Mouse (Mus musculus) urinary bladder, adult 18-20 months (tissue): ENCODE results near the gene Tcerg1l.

Experiments used
- DNase-seq, 2 experiments: peaks; one replicate each; pipeline ENCODE4 v3.0.0; 2022; ENCODE audit warnings: low spot score in 2 of 2, mixed read lengths in 2 of 2

Gene Tcerg1l

DNA sequence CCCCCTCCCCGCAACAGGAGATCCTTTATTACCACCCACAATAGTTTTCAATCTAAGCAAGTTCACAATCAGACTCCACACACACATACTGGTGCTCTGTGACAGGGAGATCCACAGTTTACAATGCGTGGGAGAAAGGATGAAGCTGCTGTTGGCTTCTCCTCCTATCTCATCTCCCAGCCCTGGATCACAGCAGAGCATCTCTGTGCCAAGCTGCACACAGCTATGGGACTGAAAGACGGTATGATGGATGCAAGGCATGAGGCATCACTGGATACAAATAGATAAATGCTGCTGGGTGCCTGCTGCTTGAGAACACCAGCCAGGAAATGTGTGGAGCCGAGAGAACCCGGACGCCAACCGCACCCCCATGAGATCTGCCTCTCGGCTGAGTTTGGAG is 32.0 kb downstream of the Tcerg1l start:
- no peak for DNase-seq

DNA sequence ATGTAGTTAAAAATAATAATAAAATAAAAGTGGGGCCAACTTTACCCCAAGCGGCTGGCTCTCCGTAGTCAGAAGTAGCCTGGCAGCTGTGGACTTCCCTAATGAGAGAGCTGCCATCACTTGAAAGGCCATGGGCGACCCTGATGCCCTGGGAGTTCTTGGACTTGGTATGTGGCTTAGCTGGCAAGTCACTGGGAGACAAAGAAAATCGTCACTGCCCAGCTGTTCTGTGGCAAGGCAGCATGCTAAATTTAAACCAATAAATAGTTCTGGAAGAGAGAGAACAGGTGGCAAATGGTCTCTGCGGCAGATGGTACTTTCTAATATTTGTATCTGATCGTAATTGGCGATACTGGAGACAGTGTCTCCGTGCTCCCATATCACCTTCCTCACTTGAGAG is 40.1 kb downstream of the Tcerg1l start:
- no peak for DNase-seq

DNA sequence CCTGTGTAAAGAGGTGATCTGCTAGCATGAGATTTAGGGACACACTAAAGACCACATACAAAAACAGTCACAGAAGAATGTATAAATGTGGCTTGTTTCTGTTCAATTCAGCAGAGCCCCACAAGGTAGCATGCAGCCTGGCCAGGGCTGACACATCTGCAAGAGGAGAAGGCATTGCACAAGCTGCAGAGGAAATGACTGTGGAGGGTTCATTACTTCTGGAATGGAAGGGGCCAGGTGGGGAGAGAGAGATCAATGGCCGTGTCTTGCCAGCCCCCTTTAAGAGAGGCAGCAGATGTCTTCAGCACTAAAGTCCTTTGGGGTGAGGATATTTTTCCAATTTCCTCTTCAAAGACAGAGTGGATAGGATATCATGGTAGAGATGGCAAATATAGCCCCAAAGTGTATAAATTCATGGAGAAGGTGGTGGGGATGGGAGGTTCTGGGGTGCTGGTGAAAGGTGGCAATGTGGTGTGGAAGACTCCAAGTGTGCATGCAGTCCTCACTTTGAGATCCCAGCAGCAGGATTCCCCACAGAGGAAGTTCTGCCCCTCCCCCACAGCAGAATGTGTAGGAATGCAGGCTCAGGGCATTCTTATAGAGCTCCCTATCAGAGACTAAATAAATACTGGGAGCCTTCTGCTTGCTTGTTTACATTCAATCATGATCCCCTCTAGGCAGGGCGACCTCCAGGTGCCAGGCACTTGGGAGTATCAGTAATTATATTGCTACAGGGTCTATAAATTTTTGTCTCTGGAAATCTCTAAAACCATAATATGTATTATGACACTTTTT is 40.7 kb downstream of the Tcerg1l start:
- DNase-seq: no peak

DNA sequence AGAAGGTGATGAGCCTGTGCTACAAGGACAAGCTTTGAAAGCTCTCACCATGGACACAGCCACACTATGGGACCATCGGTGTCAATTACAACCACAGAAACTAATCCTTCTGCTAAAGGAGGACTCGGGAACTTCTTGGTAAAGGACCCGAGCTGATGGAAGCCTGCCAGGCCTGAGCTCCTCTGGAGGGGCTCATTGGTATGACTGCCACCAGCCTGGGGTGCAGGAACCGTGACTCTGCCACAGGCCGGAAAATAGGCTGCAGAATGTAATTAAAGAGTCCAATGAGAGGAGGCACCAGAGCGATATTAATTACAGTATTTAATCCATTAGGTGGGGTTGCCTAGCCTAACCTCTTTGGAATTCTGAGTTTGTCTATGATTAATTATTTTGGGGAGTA is 52.1 kb downstream of the Tcerg1l start:
- DNase-seq: no peak

DNA sequence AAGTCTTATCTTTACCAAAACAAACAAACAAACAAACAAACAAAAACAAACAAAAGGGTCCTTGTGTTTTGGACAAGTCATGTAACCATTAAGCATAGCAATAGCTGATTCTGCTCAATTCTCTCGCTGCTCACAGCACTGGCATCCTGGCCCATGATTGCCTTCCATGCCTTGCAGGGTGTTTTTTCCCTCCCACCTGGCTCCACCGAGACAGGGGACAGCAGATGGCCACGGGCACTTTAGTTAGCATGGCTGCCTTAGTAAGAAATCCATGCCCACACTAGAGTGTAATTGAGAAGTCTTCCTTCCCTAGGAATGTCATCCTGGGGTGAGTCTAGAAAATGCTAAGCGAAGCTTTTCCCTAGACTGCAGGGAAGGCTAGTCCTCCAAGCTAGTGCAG is 59.1 kb downstream of the Tcerg1l start:
- no peak for DNase-seq

DNA sequence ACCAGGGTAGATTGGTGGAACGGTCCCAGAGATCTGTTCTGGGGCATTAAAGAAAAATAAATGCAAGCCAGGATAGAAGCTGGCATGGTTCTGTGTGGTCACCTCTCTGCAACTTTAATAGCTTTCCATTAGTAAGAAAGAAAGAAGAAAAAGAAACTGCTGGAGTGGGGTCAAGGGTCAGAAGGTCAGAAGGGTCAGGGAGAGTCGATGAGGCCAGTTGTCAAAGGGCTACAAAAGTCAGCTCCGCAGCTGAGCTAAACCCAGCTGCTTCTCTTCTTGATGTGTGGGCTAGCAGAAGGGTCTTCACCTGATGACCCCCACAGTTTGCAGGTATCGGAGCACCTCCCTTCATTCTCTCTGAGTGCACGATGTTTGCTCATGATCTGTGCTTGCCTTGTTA is 59.6 kb downstream of the Tcerg1l start:
- no peak for DNase-seq

DNA sequence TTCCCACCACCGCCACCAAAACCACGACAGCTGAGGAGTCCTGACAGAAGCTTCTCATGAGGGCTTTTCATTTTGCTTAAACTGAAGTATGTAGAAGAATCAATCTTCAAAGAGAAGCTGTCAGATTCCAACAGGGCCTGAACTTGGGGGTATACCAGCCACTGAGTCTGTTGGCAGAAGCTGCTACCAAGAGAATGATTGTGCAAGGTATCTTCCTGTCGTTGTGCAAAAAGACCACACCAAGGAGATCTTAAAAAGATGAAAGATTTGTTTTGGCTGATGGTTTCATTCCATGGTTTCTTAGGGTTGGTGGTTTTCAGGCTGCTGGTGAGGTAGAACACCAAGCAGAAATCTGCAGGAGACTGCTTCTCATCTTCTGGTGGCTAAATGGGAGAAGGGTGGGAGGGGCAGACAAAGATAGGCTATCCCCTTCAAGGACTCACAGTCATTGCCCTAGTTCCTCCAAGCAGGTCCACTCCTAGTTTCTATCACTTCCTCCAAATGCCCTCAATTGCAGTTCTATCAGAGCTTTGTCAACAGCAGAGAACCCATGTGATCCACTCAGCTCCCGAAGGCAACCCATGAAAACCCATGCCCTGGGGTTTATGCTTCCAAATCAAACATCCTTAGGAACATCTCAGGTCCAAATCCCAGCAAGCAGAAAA is 64.9 kb downstream of the Tcerg1l start:
- no peak for DNase-seq

DNA sequence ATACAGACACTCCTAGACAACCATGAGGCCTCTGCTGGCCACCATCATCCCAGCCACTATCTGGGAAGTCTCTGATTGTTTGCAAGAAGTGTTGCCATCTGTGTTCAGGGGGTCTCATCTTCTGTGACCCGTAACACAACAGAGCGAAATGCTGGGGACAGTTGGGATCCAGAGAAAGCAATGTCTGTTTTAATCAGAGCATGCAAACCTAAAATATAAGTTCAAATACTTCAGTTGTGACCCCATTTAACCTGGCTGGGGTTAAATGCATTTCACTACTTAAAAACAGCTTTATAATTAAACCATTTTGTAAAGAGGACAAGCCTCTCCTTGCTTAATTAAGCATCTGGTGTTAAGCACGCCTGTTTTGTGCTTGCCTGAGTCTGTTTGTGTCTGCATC is 66.3 kb downstream of the Tcerg1l start:
- DNase-seq: no peak

DNA sequence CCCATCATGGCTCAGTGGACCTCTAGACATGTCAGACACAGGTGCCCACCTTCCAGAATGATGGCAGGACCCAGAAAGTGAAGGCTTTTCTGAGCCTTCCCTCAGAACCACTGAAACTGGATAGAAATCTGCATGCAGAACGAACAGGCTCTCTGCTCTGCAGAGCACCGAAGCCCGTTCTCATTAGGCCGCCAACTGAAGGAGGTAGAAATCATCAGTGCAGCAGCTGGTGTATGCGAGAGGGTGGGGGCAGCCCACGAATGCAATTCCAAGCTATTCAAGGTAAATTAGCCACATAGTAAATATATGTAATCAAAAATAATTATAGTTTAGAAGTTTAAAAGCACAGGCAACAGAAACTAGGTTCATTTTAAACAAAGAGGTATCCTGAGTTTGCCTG is 68.9 kb downstream of the Tcerg1l start:
- no peak for DNase-seq

DNA sequence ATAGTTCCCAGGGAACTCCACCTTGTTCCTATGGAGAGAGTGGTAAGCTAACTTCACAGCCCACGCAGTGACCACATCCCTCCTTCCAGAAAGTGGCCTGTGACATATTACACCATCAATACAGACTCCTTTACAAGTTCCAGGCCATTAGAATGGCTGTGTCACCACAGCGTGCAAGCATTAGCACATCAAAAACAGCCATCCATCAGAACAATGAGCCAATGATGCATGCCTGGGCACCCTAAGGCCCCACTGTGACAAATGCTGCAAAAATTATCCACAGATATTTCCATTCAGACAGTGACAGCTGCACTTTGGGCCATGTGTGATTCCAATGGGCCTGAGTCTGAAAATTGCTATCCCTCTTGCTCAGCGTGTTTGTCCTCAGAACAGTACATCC is 70.8 kb downstream of the Tcerg1l start:
- DNase-seq: no peak

DNA sequence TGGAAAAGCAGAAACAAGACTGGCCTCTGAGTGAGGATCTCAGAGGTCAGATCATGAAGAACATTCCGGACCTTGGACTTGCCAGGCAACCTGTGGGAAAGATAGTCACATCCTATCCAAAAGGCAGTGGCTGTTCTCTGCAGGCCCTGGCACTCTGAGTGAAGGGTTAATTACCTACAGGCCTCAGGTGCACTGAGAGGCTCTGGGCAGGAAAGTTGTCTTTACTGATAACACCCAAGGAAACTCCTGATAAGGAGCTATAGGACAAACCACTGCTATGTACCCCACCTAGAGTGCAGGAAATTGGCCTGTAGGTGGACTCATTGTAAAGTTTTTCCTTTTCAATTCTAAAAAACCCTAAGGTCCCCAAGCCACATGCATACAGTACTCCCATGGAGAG is 83.8 kb downstream of the Tcerg1l start:
- no peak for DNase-seq

DNA sequence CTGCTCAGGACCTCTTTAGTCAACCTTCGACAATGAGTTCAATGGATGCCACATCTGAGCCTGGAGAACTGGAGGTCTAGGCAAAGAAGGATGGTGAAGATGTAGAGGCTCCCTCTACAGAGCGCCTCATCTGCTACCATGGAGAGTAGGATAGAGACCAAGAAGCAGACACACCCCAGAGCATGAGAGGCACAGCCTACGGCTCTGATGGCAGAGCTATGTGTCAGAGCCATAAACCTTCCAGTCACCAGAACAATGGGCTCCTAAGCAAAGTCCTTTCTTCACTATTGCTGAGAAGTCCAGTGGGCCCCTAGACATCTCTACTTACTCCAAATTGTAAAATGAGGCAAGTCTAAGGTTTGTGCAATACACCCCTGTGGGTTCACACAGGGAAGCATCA is 91.4 kb downstream of the Tcerg1l start:
- DNase-seq: no peak

DNA sequence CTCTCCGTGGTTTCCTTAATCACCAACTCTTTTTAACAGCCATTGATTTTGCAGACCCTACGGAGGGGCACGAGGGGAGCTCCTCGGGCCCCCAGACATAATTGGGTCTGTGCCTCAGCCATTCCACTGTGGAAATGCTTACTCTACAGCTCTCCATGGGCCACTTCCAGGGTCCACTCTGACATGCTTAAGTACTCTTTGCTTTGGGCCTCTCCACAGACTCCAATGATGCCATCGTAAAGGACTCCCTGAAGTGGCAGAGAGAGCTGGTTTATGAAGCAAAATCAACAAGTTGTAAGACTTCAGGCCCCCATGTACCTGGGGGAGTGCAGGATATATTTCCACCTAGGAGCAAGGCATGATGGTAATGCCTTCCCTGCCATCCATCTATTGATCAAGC is 112.7 kb downstream of the Tcerg1l start:
- no peak for DNase-seq

DNA sequence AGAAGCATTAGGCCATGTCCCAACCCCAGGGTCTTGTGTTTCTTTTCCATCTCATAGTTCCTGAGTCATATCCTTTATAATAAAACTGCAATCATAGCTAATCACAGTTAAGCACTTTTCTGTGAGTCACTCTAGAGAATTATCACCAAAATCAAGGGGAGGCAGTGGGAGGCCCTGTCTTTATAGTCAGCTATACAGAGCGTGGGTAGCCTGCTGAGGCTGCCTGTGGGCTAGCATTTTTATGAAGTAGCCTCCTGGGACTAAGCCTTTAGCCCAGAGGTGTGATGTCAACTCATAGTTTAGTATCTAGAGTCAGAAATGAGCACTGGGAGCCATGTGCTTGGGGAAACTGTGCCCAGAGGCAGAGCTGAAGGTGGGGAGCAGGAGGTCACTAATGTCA is 122.3 kb downstream of the Tcerg1l start:
- no peak for DNase-seq

DNA sequence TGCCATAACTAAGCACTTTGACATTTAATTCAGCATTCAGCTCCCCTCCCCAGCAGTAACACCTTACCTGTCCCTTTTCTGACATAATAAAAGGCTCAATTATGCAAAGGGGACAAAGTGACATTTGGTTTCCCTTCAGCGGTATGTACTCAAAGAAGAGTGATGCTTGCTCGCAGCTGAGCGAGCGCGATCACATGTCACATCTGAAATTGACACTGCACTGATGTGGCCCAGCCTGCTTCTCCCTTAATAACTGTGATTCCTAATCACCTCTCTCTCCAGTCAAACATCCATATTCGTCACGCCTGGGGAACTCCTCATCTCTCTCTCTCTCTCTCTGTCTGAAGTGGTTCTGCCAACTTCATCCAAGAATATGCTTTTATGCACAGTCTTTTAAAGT is 126.2 kb downstream of the Tcerg1l start:
- DNase-seq: no peak

DNA sequence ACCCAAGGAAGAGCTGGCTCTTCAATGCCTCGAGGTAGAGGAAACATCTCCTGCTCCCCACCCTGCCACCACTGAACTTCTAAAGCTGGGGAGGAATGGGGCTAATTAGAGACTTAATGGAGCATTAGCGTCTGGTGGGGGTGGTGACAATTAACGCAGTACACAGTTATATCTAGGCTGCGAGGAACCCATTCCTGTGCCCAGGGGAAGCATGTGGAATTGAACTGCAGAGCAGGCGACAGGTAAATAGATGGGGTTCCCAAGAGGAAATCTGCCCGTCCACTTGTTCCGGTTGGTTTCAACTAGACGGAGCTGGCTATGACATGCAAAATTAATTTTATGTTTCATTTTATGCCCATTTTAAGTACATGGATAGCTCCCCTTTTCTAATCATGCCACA is 128.1 kb downstream of the Tcerg1l start:
- no peak for DNase-seq

DNA sequence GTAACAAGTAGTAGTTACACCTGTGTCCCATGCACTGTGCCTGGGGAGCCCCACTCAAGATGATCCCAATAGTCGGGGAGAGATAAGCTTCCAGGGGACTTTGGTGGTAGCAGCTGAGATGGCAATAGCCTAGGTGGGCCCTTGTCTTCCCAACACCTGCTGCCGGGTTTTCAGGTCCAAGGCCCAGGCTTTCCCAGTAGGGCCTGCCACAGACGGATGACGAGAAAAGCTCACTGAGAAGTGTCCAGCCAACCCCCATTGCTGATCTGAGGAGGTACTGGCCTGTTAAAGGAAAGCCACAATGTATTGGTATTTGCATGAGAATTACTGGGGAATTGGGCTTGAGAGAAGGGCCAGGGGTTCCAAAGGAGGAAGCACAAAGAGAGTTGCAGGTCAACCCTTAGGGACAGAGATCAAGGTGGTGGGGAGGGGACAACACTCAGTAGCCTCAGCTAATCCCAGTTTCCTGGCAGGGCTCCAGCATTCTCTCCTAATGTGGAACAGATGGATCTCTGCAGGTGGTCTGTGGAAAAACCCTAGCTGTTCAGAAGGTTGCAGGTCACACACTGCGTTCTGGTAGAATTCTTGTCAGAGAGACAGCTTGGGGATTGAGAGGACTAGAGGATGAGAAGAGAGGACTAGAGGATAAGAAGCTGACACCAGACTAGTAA is 129.4 kb downstream of the Tcerg1l start:
- no peak for DNase-seq

DNA sequence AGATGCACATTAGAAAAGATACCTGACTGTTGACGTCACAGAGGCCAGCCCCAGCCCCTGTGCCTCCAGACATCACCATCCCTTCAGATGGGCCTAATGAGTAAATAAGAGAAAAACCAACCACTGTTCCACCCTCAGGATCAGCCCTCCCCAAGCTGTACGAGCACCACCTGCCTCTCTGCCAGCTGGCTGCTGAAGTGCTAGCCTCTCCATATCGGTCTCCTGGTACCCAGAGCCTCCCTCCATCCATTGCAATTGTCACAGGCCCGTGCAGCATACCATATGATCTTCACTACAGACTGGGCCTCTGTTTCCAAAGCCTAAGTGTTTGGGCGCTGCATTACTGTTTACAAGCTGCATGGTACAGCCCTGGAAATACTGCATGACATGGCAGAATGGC is 148.9 kb downstream of the Tcerg1l start:
- no peak for DNase-seq

DNA sequence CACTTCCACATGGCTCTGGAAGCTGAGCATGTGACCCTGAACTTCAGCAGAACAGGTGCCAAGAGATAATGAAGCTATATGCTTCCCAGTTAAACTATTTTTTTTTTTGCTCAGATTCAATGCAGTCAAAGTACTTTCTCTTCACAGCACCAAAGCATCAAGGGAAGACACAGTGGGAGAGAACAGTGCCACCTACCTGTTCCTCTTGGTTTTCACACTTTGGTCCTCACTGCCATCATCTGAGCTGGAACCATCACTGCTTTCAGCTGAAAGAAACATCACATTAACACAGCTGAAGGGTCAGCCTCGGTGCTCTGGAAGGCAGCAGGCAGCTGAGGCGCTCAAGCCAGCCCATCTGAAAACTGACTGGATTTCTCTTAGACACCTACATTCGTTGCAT is 149.4 kb downstream of the Tcerg1l start:
- no peak for DNase-seq

DNA sequence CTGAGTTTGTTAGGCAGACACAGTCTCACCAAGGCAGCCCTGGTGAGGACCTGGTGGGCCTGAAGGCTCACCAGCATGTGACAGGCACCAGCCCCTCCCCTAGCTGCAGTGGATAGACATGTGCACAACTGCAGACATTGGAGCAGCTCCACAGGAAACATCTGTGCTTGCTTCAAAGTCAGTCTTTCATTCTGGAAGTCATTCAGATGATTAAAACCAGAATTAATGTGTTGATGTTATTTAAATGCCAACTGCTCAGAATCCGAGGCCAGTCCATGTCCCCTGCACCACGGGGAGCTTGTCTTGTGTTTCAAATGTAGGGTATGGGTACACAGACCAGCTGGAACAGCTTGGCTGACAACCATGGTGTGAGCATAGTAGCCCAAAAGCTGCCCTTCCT is 150.8 kb downstream of the Tcerg1l start:
- DNase-seq: no peak

DNA sequence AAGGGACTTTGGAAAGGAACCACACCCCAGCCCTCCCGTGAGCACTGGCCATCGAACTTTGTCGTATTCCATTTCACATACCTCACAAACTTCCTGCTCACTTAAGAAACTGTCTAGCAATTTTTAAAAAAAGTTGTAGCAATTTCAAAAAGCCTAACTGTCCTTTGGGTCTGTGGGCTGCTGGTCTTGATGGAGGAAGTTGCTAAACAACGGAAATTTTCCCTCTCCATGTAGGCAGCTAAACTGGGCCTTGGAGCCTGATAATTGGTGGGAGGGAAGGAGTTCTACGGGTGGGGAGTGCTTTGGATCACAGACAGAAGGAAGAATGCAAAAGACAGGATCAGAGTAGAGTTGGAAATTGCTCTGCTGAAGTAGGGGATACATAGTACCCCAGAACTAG is 155.3 kb downstream of the Tcerg1l start:
- no peak for DNase-seq

DNA sequence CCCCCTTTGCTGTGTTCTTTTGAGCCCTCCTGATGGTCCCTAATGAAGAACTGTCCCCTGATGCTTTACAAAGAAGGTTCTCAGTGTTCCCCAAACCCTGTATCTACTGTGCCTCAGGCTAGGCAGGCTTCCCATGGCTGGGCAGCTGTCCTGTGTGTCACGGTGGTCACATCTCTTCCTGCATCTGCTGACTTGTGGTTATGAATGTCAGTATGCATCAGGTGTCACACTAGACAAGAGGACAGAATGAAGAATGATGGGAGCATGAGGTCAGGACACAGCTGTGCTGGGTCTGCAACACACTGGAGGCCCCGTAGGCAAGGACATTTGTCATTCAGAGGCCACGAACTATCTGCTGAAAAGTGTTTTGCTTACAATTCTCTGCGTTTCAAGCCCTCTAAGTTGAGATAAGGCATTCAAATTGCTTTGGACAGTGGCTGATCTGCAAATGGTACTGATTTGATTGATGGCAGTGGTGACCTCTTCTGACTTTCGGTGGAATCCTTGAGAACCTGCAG is 159.8 kb downstream of the Tcerg1l start:
- DNase-seq: no peak

DNA sequence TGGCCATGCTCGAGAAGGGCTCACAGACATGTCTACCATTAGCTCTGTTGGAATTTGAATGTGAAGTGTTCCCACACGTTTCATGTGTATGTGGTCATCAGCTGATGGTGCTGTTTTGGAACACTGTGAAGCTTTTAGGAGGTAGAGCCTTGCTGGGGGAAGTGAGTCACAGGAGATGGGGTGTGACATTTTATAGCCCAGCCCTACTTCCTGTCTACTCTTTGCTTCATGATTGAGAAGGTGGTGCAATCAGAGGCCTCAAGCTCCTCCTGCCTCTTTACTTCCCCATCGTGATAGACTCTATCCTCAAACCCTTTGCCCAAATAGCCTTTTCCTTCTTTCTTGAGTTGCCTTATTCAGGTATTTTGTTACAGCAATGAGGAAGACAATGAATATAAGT is 173.3 kb downstream of the Tcerg1l start:
- no peak for DNase-seq
